Mouse (Mus musculus) left cerebral cortex, adult 18-20 months (tissue): Measurements from ENCODE around the gene Eef2k. TPM values are rescaled to one million over a fixed set of nuclear protein-coding genes. Genes with fewer than 3 reads are reported as not detected.
"Not testable (repeated sequence)": the region's sequence is repeated elsewhere in the genome, so short reads cannot be mapped to it uniquely, and the experiment has no call there.

Source experiments
- DNase-seq, 2 experiments: peaks; one replicate each; pipeline ENCODE4 v3.0.0; 2021 to 2022; ENCODE audit warnings: low spot score in 2 of 2, mixed read lengths in 1 of 2
- total RNA-seq, 2 experiments: library from RNA; stranded (reverse); gene quantifications; 2 replicates each; pipeline ENCODE4 v1.2.3; 2021

Gene Eef2k
- total RNA-seq, 2 experiments from 2014 or later, result 29.2 to 30.4 TPM

DNA sequence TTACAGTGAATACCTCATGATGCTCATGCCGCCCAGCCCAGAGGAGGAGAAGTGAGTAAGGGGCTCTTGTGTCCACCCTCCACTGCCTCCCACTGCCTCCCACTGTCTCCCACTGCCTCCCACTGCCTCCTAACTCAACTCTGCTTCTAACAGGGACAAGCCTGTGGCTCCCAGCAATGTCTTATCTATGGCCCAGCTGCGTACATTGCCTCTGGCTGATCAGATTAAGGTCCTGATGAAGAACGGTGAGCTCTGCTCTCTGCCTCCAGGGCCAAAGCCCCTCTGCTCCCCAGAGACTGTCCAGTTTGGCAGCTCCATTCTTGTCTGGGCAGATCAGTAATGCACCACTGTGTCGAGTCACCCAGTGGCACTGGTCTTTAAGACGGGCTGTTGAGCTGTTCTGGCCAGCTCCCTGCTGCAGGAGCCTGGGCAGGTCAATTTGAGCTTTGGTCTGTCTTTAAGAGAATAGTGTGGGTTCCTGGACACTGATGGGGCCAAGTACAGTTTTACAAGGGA is 91.1 kb downstream of the Eef2k start:
- DNase-seq, result no peak

DNA sequence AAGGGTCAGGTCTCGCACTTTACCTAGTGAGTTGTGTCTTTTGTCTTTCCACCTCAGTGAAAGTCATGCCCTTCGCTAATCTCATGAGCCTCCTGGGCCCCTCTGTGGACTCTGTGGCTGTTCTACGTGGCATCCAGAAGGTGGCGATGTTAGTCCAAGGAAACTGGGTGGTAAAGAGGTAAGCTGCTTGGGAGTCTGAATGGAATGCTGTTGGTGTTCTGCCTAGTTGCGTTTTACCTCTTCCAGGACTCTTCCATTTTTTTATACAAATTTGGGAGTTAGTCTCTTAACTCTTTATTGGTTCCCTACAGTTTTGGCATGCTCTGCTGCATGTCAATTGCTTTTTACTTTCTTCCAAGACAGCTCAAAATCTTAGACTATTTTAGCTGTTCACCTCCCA is 92.1 kb downstream of the Eef2k start:
- DNase-seq, result peak; percentile 61 to 63

DNA sequence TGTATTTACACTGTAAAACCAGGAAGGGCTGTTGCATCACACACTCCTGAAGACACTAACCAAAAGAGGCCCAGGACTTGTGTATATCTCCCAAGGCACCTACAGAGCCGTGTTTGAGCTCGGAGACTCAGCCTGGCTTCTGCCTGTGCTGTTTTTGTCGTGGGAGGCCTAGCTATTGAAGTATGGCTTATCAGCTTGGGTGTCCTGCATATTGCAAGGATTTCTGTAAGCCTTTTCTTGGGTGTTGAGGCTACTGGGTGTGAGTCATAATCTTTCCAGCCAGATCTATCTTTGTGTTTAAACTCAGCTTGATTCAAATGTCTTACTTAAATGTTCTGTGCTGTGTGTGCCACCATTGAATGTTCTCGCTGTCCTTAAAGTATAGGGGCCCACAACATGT is 93.9 kb downstream of the Eef2k start:
- DNase-seq, result no peak

DNA sequence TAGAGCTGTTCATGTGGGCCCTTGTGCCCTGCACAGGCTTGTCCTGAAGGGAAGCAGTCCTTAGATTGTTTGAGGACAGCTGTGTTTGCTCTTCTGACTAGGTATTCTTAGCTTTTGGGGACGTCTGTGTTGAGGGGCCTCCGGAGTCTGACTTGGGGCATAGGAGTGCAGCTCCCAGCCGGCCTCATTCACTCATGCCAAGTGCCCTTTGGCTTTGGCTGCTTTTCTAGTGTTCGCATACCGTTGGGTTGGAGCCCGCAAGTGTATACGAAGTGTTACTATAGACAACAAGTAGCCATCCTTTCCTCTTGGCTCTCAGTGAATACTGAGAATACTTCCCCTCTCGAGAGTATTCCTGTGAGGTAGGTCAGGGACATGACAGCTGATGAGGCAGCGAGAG is 95.6 kb downstream of the Eef2k start:
- no peak for DNase-seq

DNA sequence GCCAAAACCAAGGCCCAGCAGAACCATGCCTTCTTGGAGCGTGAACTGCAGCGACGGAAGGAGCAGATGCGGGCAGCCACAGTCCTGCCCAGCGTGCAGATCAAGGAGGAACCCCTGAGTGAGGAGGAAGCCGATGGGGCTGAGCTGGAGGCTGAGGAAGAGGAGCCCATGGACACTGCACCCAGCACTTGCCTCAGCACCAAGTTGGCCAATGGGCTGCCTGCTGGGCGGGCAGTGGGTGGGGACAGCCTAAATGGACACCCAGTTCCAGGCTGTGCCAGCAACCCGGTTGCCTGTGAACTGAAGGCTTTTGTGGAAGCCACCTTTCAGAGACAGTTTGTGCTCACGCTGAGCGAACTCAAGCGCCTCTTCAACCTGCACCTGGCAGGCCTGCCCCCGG is 97.7 kb downstream of the Eef2k start:
- DNase-seq, result peak in 1 of 2 experiments; percentile 28

DNA sequence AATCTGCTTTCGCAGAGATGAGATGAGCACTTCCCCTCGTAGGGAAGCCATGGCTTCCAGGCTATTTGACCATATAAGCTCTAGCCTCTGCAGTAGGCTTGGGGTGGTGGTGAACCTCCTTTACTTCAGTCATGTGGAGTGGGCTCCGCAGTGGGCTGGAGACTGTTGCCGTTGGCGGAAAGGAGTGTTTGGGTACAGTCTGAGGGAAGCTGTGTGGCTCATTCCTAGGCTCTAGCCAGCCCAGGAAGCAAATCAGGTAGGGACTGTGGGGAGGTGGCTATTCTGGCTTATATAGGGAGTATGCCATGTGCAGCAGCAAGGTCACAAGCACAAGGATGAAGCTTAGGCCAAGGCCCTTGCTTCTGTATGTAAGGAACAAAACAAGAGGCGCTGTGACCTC is 98.6 kb downstream of the Eef2k start:
- no peak for DNase-seq

DNA sequence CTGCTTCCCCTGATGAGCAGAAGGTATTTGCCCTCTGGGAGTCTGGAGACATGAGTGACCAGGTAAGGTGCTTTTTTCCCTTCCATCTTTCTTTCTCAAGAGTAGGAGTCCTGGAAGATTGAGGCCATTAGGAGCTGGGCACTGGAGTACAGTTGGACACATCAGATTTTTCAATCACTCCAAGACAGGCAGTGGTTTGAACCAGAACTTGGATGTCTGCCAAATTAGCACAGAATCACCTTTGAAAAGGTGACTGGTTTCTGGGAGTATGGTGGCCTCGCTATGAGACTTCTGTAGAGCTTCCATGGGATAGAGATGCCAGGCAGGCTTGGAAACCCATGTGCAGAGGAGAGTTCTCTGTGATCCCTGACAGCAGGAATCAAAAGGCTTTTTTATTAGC is 99.9 kb downstream of the Eef2k start:
- DNase-seq, result no peak

DNA sequence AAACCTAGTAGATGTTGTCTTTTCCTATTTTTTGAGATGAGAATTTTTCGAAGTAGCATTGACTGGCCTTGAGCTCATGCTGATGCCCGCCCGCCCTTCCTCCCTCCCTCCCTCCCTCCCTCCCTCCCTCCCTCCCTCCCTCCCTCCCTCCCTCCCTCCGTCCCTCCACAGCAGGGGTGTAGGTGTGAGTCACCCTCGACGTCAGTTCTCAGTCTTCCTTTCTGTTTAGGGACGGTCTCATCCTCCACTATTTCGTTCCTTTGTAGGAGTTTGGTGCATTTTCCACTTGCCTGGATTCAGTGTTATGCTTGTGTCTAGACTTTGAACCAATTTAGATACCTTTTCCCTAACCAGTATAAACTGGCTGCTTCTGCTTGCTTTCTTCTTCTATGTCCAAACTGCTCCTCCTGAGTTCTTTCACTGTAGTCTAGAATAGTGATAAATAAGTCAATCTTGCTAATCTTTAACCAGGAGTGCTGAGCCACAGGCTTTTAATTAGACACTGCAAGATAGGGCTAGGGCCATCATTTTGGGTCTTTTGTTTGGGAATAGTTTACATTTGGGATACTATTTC is 101.4 kb downstream of the Eef2k start:
- no peak for DNase-seq

DNA sequence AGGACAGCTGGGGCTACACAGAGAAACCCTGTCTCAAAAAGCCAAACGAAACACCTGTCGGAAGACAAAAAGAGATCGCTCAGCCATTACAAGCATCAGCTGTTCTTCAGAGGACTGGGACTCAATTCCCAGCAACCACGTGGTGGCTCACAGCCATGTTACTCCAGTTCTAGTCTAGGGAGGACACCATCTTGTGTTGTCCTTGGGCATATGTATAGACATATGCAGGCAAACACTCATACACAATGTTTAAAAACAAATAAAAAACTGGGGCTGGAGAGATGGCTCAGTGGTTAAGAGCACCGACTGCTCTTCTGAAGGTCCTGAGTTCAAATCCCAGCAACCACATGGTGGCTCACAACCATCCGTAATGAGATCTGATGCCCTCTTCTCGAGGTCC is 111.0 kb downstream of the Eef2k start:
- not testable (repeated sequence) for DNase-seq

Other genes starting within 250 kb of the Eef2k start
- gene Uqcrc2, start 207.7 kb upstream of the Eef2k start, total RNA-seq, result 100 to 1,000 TPM; 243 to 247 TPM
- gene Pdzd9, start 172.5 kb upstream of the Eef2k start, total RNA-seq, result not detected
- 10 to 100 TPM; 72.0 to 76.6 TPM for gene Mosmo, start 165.2 kb upstream of the Eef2k start, total RNA-seq
- gene Vwa3a, start 103.5 kb upstream of the Eef2k start, total RNA-seq, result 10 to 100 TPM; 12.3 to 14.1 TPM
- not detected for gene Gm5737, start 30.5 kb upstream of the Eef2k start, total RNA-seq
- 10 to 100 TPM; 27.0 to 27.4 TPM for gene Polr3e, start 74.9 kb downstream of the Eef2k start, total RNA-seq
- gene Cdr2, start 139.5 kb downstream of the Eef2k start, total RNA-seq, result 10 to 100 TPM in 1 of 2 experiments, 1 to 10 TPM in 1; 9.0 to 11.4 TPM
- gene Mfsd13b, start 139.7 kb downstream of the Eef2k start, total RNA-seq, result under 1 TPM; 0.21 to 0.46 TPM
- gene Mettl9, start 191.6 kb downstream of the Eef2k start, total RNA-seq, result 100 to 1,000 TPM in 1 of 2 experiments, 10 to 100 TPM in 1; 97.5 to 106 TPM
- under 1 TPM; 0.33 to 0.45 TPM for gene Igsf6, start 231.7 kb downstream of the Eef2k start, total RNA-seq
- gene Otoa, start 238.8 kb downstream of the Eef2k start, total RNA-seq, result under 1 TPM; 0.19 to 0.49 TPM